Mouse (Mus musculus) liver, postnatal 0 days (tissue): ENCODE results near the gene Olfr1290.

Experiments
- CTCF ChIP-seq: sonication (generic); IDR thresholded peaks from 2 replicates; pipeline ENCODE4 v1.5.1; 2016; ENCODE audit warnings: antibody characterized with exemption, low read depth
- EP300 ChIP-seq: IDR thresholded peaks from 2 replicates; pipeline ENCODE4 v1.6.1; 2016; ENCODE audit warnings: antibody characterized with exemption, low read depth, mild to moderate bottlenecking

DNA sequence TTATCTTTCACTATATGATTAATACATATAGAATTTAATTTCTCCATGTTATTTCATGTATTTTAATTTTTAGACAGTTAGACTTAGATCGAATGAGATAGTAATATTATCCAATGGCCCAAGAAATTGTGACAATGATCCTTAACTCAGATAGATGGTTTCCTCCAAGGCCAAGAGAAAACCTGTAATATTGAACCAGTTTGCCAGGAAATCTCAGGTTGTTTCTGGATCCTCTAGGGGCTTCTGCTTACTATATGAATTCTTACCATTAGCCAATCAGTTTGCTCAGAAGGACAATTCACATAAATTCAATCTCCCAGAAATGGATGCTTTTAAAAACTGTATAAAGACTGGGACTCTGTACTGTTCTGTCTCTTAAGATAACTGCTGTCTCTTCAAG, 31.3 kb upstream of the Olfr1290 start, which contains the start of gene Olfr1293-ps:
- TF ChIP-seq EP300 = no peak
- TF ChIP-seq CTCF = no peak
